Mouse (Mus musculus) liver, embryonic 13.5 days (tissue): ENCODE measurements around the gene Shroom3. TPM values are rescaled to one million over a fixed set of nuclear protein-coding genes. Genes with fewer than 3 reads are reported as not detected.

Experiments
- ATAC-seq: fragments of 200-750 bp; cut with Nextera tagmentation; 2 replicates; pipeline ENCODE4 v1.8.0; 2017; ENCODE audit warnings: low read depth, mild to moderate bottlenecking, moderate number of reproducible peaks, moderate library complexity
- DNase-seq: peaks from one replicate; pipeline ENCODE4 v3.0.0; 2022
- H3K27ac ChIP-seq: fragments of 300-500 bp; sonication (generic); 2 replicates; pipeline ENCODE4 v1.5.1; 2015; ENCODE audit warnings: moderate library complexity, mild to moderate bottlenecking, inconsistent platforms
- H3K27me3 ChIP-seq: fragments of 300-500 bp; sonication (generic); 2 replicates; pipeline ENCODE4 v1.6.1; 2015; ENCODE audit warnings: mild to moderate bottlenecking, inconsistent platforms
- H3K36me3 ChIP-seq: fragments of 300-500 bp; sonication (generic); 2 replicates; pipeline ENCODE4 v1.6.1; 2015; ENCODE audit warnings: mild to moderate bottlenecking, inconsistent platforms
- H3K4me1 ChIP-seq: fragments of 300-500 bp; sonication (generic); replicated peaks from 2 replicates; pipeline ENCODE4 v1.6.1; 2015; ENCODE audit warnings: inconsistent platforms
- H3K4me2 ChIP-seq: fragments of 300-500 bp; sonication (generic); 2 replicates; pipeline ENCODE4 v1.6.1; 2015; ENCODE audit warnings: inconsistent platforms, mild to moderate bottlenecking, moderate library complexity
- H3K4me3 ChIP-seq: fragments of 300-500 bp; sonication (generic); replicated peaks from 2 replicates; pipeline ENCODE4 v1.5.1; 2015; ENCODE audit warnings: mild to moderate bottlenecking, inconsistent platforms
- H3K9ac ChIP-seq: fragments of 300-500 bp; sonication (generic); 2 replicates; pipeline ENCODE4 v1.6.1; 2015; ENCODE audit warnings: mild to moderate bottlenecking, inconsistent platforms
- H3K9me3 ChIP-seq: fragments of 300-500 bp; sonication (generic); replicated peaks from 2 replicates; pipeline ENCODE4 v1.6.1; 2016; ENCODE audit warnings: inconsistent platforms
- WGBS: fragments of 180-500 bp; shearing (Covaris S2); methylation state at CpG from one replicate; pipeline ENCODE4 v1.1.7; 2015; ENCODE audit not compliant: insufficient replicate concordance; 5-methylcytosine and 5-hydroxymethylcytosine counted together
- polyA plus RNA-seq: library from polyadenylated mRNA; unstranded; fragments of >200 nt; fragmentation: Nextera tagmentation; extraction: Ambion mirVana; gene quantifications from 2 replicates; pipeline ENCODE4 v1.2.1, GENCODE M21; 2015

The Shroom3 gene
- 0.20 TPM in 2 replicates for polyA plus RNA-seq

- WGBS, result 2% methylated on average over 26 of the region's 26 CpGs
- no peak within 1 kb of the TSS for H3K9ac ChIP-seq
- peaks cover 37% of the 10 kb centered on the region for H3K27me3 ChIP-seq
- no peaks in the 10 kb centered on the region; the same call in 1 of the 2 replicates for H3K4me1 ChIP-seq
- no peak within 1 kb of the TSS for H3K27ac ChIP-seq
- no peak for ATAC-seq
- no peaks in the 10 kb centered on the region for H3K9me3 ChIP-seq
- H3K4me2 ChIP-seq, result peak within 1 kb of the TSS; percentile 65
- no peak for DNase-seq
- peak within 1 kb of the TSS; percentile 47 for H3K4me3 ChIP-seq
- H3K36me3 ChIP-seq, result no peaks in the 10 kb centered on the region
These were observed at the start of gene Shroom3 for GRCm38 (mm10) chr5:92683351-92683807. Gene Shroom3 (plus strand): TSS chr5:92683435.

GRCm38 (mm10) chr5:92633526-92633925 is 49.7 kb upstream of the Shroom3 start:
- H3K36me3 ChIP-seq, result no peaks in the 10 kb centered on the region
- WGBS, result 47% methylated on average over 4 of the region's 4 CpGs
- ATAC-seq, result no peak

GRCm38 (mm10) chr5:92634916-92635315 is 48.3 kb upstream of the Shroom3 start:
- H3K27me3 ChIP-seq, result no peaks in the 10 kb centered on the region
- H3K4me2 ChIP-seq, result no peak overlapping the region
- no peaks in the 10 kb centered on the region for H3K36me3 ChIP-seq
- H3K9me3 ChIP-seq, result no peaks in the 10 kb centered on the region
- 55% methylated on average over 3 of the region's 3 CpGs for WGBS
- H3K4me3 ChIP-seq, result no peak overlapping the region
- DNase-seq (no peak), ATAC-seq (no peak)
- no peak overlapping the region for H3K27ac ChIP-seq
- no peaks in the 10 kb centered on the region for H3K4me1 ChIP-seq
- H3K9ac ChIP-seq, result no peak overlapping the region

More at GRCm38 (mm10) chr5:92633526-92633925, 49.7 kb upstream of the Shroom3 start:
- no peak overlapping the region for H3K27ac ChIP-seq
- no peak overlapping the region for H3K9ac ChIP-seq
- H3K9me3 ChIP-seq, result no peaks in the 10 kb centered on the region
- DNase-seq, result no peak
- H3K27me3 ChIP-seq, result no peaks in the 10 kb centered on the region
- H3K4me2 ChIP-seq, result no peak overlapping the region
- H3K4me3 ChIP-seq, result no peak overlapping the region
- H3K4me1 ChIP-seq, result no peaks in the 10 kb centered on the region

GRCm38 (mm10) chr5:92635891-92636290 is 47.3 kb upstream of the Shroom3 start:
- ATAC-seq (no peak), DNase-seq (no peak)
- Histone ChIP-seq H3K27me3 (no peaks in the 10 kb centered on the region), H3K4me2 (no peak overlapping the region), H3K4me1 (no peaks in the 10 kb centered on the region), H3K4me3 (no peak overlapping the region), H3K9me3 (no peaks in the 10 kb centered on the region), H3K36me3 (no peaks in the 10 kb centered on the region), H3K9ac (no peak overlapping the region), H3K27ac (no peak overlapping the region)
- 75% methylated on average over 5 of the region's 5 CpGs for WGBS

GRCm38 (mm10) chr5:92640861-92641260 is 42.4 kb upstream of the Shroom3 start:
- DNase-seq, result no peak
- H3K9me3 ChIP-seq, result no peaks in the 10 kb centered on the region
- no peak overlapping the region for H3K4me2 ChIP-seq

GRCm38 (mm10) chr5:92656256-92656655 is 27.0 kb upstream of the Shroom3 start:
- Histone ChIP-seq H3K4me1 (no peaks in the 10 kb centered on the region), H3K9me3 (no peaks in the 10 kb centered on the region), H3K27ac (no peak overlapping the region), H3K4me2 (no peak overlapping the region), H3K9ac (no peak overlapping the region), H3K4me3 (no peak overlapping the region), H3K27me3 (no peaks in the 10 kb centered on the region), H3K36me3 (no peaks in the 10 kb centered on the region)
- no peak for ATAC-seq
- no peak for DNase-seq
- WGBS, result 6% methylated on average over 1 of the region's 1 CpGs

More at GRCm38 (mm10) chr5:92640861-92641260, 42.4 kb upstream of the Shroom3 start:
- WGBS, result 69% methylated on average over 3 of the region's 3 CpGs
- Histone ChIP-seq H3K27ac (no peak overlapping the region), H3K9ac (no peak overlapping the region), H3K36me3 (no peaks in the 10 kb centered on the region), H3K4me3 (no peak overlapping the region), H3K4me1 (no peaks in the 10 kb centered on the region), H3K27me3 (no peaks in the 10 kb centered on the region)
- no peak for ATAC-seq

GRCm38 (mm10) chr5:92664321-92664720 is 18.9 kb upstream of the Shroom3 start:
- 55% methylated on average over 2 of the region's 2 CpGs for WGBS
- Histone ChIP-seq H3K27me3 (no peaks in the 10 kb centered on the region), H3K9ac (no peak overlapping the region), H3K4me1 (no peaks in the 10 kb centered on the region), H3K36me3 (no peaks in the 10 kb centered on the region), H3K4me3 (no peak overlapping the region), H3K27ac (no peak overlapping the region), H3K9me3 (no peaks in the 10 kb centered on the region), H3K4me2 (no peak overlapping the region)
- DNase-seq (no peak), ATAC-seq (no peak)

GRCm38 (mm10) chr5:92666860-92667259 is 16.4 kb upstream of the Shroom3 start:
- Histone ChIP-seq H3K9ac (no peak overlapping the region), H3K4me2 (no peak overlapping the region), H3K27ac (no peak overlapping the region), H3K36me3 (no peaks in the 10 kb centered on the region), H3K4me1 (no peaks in the 10 kb centered on the region), H3K9me3 (no peaks in the 10 kb centered on the region), H3K27me3 (no peaks in the 10 kb centered on the region), H3K4me3 (no peak overlapping the region)
- DNase-seq (no peak), ATAC-seq (no peak)
- 50% methylated on average over 5 of the region's 5 CpGs for WGBS

- Histone ChIP-seq H3K9me3 (no peaks in the 10 kb centered on the region), H3K27ac (no peak within 1 kb of the TSS), H3K4me3 (peak within 1 kb of the TSS; percentile 46), H3K27me3 (peaks cover 8% of the 10 kb centered on the region; the same call in 1 of the 2 replicates), H3K4me2 (peak within 1 kb of the TSS; percentile 64), H3K4me1 (peaks cover 13% of the 10 kb centered on the region), H3K9ac (no peak within 1 kb of the TSS), H3K36me3 (no peaks in the 10 kb centered on the region)
- ATAC-seq (peak; percentile 87), DNase-seq (peak; percentile 73)
- WGBS, result 15% methylated on average over 48 of the region's 55 CpGs
These were observed 8.2 kb upstream of the Shroom3 start, which contains the start of gene Ccdc158 for GRCm38 (mm10) chr5:92674859-92675573. Gene Ccdc158 (minus strand): TSS chr5:92675271.

- no peak overlapping the region for H3K27ac ChIP-seq
- WGBS, result 4% methylated on average over 9 of the region's 9 CpGs
- no peaks in the 10 kb centered on the region for H3K9me3 ChIP-seq
- no peak for ATAC-seq
- H3K36me3 ChIP-seq, result no peaks in the 10 kb centered on the region
- H3K4me1 ChIP-seq, result peaks cover 13% of the 10 kb centered on the region
- H3K27me3 ChIP-seq, result peaks cover 10% of the 10 kb centered on the region; the same call in 1 of the 2 replicates
- H3K4me3 ChIP-seq, result peak overlapping the region; percentile 46
- H3K9ac ChIP-seq, result no peak overlapping the region
- H3K4me2 ChIP-seq, result peak overlapping the region; percentile 64
- DNase-seq, result no peak
These were observed 7.7 kb upstream of the Shroom3 start for GRCm38 (mm10) chr5:92675574-92675920.

GRCm38 (mm10) chr5:92679441-92679840 is 3.8 kb upstream of the Shroom3 start:
- H3K9ac ChIP-seq, result no peak overlapping the region
- no peaks in the 10 kb centered on the region for H3K36me3 ChIP-seq
- WGBS, result 25% methylated on average over 4 of the region's 4 CpGs
- peaks cover 13% of the 10 kb centered on the region for H3K4me1 ChIP-seq
- ATAC-seq, result no peak
- no peak for DNase-seq
- H3K4me3 ChIP-seq, result no peak overlapping the region
- H3K27me3 ChIP-seq, result peaks cover 45% of the 10 kb centered on the region
- H3K9me3 ChIP-seq, result no peaks in the 10 kb centered on the region
- no peak overlapping the region for H3K27ac ChIP-seq
- no peak overlapping the region for H3K4me2 ChIP-seq

GRCm38 (mm10) chr5:92681861-92682260 is 1.4 kb upstream of the Shroom3 start:
- whole genome bisulfite sequencing, result 73% methylated on average over 10 of the region's 10 CpGs
- H3K4me3 ChIP-seq, result no peak overlapping the region
- DNase-seq, result no peak
- ATAC-seq, result no peak
- H3K36me3 ChIP-seq, result no peaks in the 10 kb centered on the region
- peaks cover 38% of the 10 kb centered on the region for H3K27me3 ChIP-seq
- H3K4me2 ChIP-seq, result no peak overlapping the region
- no peaks in the 10 kb centered on the region; the same call in 1 of the 2 replicates for H3K4me1 ChIP-seq
- no peaks in the 10 kb centered on the region for H3K9me3 ChIP-seq
- no peak overlapping the region for H3K9ac ChIP-seq
- no peak overlapping the region for H3K27ac ChIP-seq
